Mouse (Mus musculus) T-helper 1 cell (primary cell): Measurements from ENCODE around the gene Foxp1.

Source experiments
- in situ Hi-C: fragments of 300-600 bp; cut with MboI, MseI; formaldehyde crosslinking; loops from one replicate; pipeline ENCODE4 v1.15.1; 2025; ENCODE audit warnings: high pct_unique_total_duplicates

The Foxp1 gene

GRCm38 (mm10) chr6:99188366-99189216 lies 333.9 kb downstream of the Foxp1 start:
- in situ Hi-C loops = no loop called here

GRCm38 (mm10) chr6:99187914-99188313 lies 334.6 kb downstream of the Foxp1 start:
- in situ Hi-C loops = no loop called here

- in situ Hi-C loops = no loop called here
These were observed 335.1 kb downstream of the Foxp1 start for GRCm38 (mm10) chr6:99187415-99187814.

GRCm38 (mm10) chr6:99186569-99186968 lies 336.0 kb downstream of the Foxp1 start:
- in situ Hi-C loops = no loop called here

- in situ Hi-C loops = no loop called here
These were observed 336.7 kb downstream of the Foxp1 start for GRCm38 (mm10) chr6:99185797-99186196.

GRCm38 (mm10) chr6:99184051-99184450 lies 338.5 kb downstream of the Foxp1 start:
- in situ Hi-C loops = no loop called here

GRCm38 (mm10) chr6:99182777-99183176 lies 339.7 kb downstream of the Foxp1 start:
- in situ Hi-C loops = no loop called here

- in situ Hi-C loops = no loop called here
These were observed 346.3 kb downstream of the Foxp1 start for GRCm38 (mm10) chr6:99176216-99176615.

GRCm38 (mm10) chr6:99175377-99175776 lies 347.1 kb downstream of the Foxp1 start:
- in situ Hi-C loops = no loop called here

- in situ Hi-C loops = loop anchor here (5.0 kb wide), 1 partner anchor 77 kb away; no protein-coding TSS in a partner anchor
These were observed 348.7 kb downstream of the Foxp1 start for GRCm38 (mm10) chr6:99173902-99174210.

- in situ Hi-C loops = loop anchor here (5.0 kb wide), 1 partner anchor 76 kb away; no protein-coding TSS in a partner anchor
These were observed 349.2 kb downstream of the Foxp1 start for GRCm38 (mm10) chr6:99173066-99173901.

GRCm38 (mm10) chr6:99172589-99172986 lies 349.9 kb downstream of the Foxp1 start:
- in situ Hi-C loops = loop anchor here (5.0 kb wide), 1 partner anchor 75 kb away; no protein-coding TSS in a partner anchor

GRCm38 (mm10) chr6:99171901-99172588 lies 350.5 kb downstream of the Foxp1 start:
- in situ Hi-C loops = loop anchor here (5.0 kb wide), 1 partner anchor 75 kb away; no protein-coding TSS in a partner anchor

GRCm38 (mm10) chr6:99171281-99171825 lies 351.2 kb downstream of the Foxp1 start:
- in situ Hi-C loops = loop anchor here (5.0 kb wide), 1 partner anchor 74 kb away; no protein-coding TSS in a partner anchor

- in situ Hi-C loops = no loop called here
These were observed 353.8 kb downstream of the Foxp1 start for GRCm38 (mm10) chr6:99168727-99169126.

- in situ Hi-C loops = no loop called here
These were observed 355.5 kb downstream of the Foxp1 start for GRCm38 (mm10) chr6:99167001-99167400.

GRCm38 (mm10) chr6:99166169-99166568 lies 356.4 kb downstream of the Foxp1 start:
- in situ Hi-C loops = no loop called here

GRCm38 (mm10) chr6:99164760-99165159 lies 357.8 kb downstream of the Foxp1 start:
- in situ Hi-C loops = no loop called here

GRCm38 (mm10) chr6:99162716-99163115 lies 359.8 kb downstream of the Foxp1 start:
- in situ Hi-C loops = no loop called here

- in situ Hi-C loops = no loop called here
These were observed 362.2 kb downstream of the Foxp1 start for GRCm38 (mm10) chr6:99160348-99160693.
